Mouse (Mus musculus) lung, postnatal 0 days (tissue): ENCODE measurements around the gene Otub1. TPM values are rescaled to one million over a fixed set of nuclear protein-coding genes. Genes with fewer than 3 reads are reported as not detected.
A peak's percentile ranks its signal among the peaks of the same experiment; 100 is the strongest.

Source experiments
- ATAC-seq: fragments of 200-750 bp; cut with Nextera tagmentation; 2 replicates; pipeline ENCODE4 v1.8.0; 2017; ENCODE audit warnings: moderate library complexity
- DNase-seq: peaks from one replicate; pipeline ENCODE4 v3.0.0-alpha.2; 2016; ENCODE audit warnings: low spot score
- H3K27ac ChIP-seq: fragments of 300-500 bp; sonication (generic); 2 replicates; pipeline ENCODE4 v1.5.1; 2014; ENCODE audit warnings: antibody characterized with exemption, mild to moderate bottlenecking, low read length, mixed read lengths
- H3K27me3 ChIP-seq: fragments of 300-500 bp; sonication (generic); replicated peaks from 2 replicates; pipeline ENCODE4 v1.6.1; 2014; ENCODE audit warnings: low read length, mixed read lengths; ENCODE audit not compliant: insufficient read depth
- H3K36me3 ChIP-seq: fragments of 300-500 bp; sonication (generic); 2 replicates; pipeline ENCODE4 v1.6.1; 2014; ENCODE audit warnings: low read length, mixed read lengths; ENCODE audit not compliant: insufficient read depth
- H3K4me1 ChIP-seq: fragments of 300-500 bp; sonication (generic); 2 replicates; pipeline ENCODE4 v1.6.1; 2014; ENCODE audit warnings: antibody characterized with exemption, low read depth, low read length, mixed read lengths; ENCODE audit not compliant: insufficient read depth
- H3K4me2 ChIP-seq: fragments of 300-500 bp; sonication (generic); replicated peaks from 2 replicates; pipeline ENCODE4 v1.6.1; 2014; ENCODE audit warnings: low read depth, mild to moderate bottlenecking, low read length, moderate library complexity, mixed read lengths
- H3K4me3 ChIP-seq: fragments of 300-500 bp; sonication (generic); 2 replicates; pipeline ENCODE4 v1.5.1; 2014; ENCODE audit warnings: low read depth, low read length
- H3K9ac ChIP-seq: fragments of 300-500 bp; sonication (generic); replicated peaks from 2 replicates; pipeline ENCODE4 v1.6.1; 2014; ENCODE audit warnings: low read depth, mild to moderate bottlenecking
- H3K9me3 ChIP-seq: fragments of 300-500 bp; sonication (generic); 2 replicates; pipeline ENCODE4 v1.6.1; 2016; ENCODE audit warnings: low read length, mixed read lengths
- CTCF ChIP-seq: IDR thresholded peaks from 2 replicates; pipeline ENCODE4 v1.5.1; 2016; ENCODE audit warnings: antibody characterized with exemption, mild to moderate bottlenecking
- EP300 ChIP-seq: IDR thresholded peaks from 2 replicates; pipeline ENCODE4 v1.6.1; 2016; ENCODE audit warnings: antibody characterized with exemption, mild to moderate bottlenecking, control low read depth
- WGBS: fragments of 180-500 bp; shearing (Covaris S2); extraction: QIAGEN DNeasy Blood & Tissue Kit; methylation state at CpG from one replicate; pipeline ENCODE4 v1.1.7; 2014; 5-methylcytosine and 5-hydroxymethylcytosine counted together
- polyA plus RNA-seq: library from polyadenylated mRNA; unstranded; fragments of >200 nt; fragmentation: Nextera tagmentation; extraction: Ambion mirVana; gene quantifications from 2 replicates; pipeline ENCODE4 v1.2.1, GENCODE M21; 2015

The Otub1 gene
- polyA plus RNA-seq, 1 experiment from 2014 or later: 119 TPM

DNA sequence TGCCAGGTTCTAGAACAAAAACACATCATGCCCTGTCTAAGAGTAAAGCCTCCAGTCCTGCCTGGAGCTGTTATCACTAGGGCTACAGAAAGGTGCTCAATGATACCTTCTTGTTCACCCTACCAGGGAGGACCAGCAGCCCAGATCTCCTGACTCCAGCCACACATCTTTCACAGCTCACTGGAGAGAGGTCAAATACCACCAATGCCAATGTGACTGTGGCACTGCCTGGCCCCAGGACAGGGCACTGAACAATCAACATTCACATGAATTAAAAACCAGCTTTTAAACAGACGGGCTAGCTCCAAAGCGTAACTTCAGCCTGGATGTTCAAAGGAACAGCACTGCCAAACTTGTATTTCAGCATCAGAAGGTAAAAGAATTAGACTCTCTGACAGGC, 29.9 kb upstream of the Otub1 start:
- Histone ChIP-seq H3K4me3 (no peak overlapping the region), H3K36me3 (peaks cover 6% of the 10 kb centered on the region; the same call in 1 of the 2 replicates), H3K4me2 (no peak overlapping the region), H3K27ac (no peak overlapping the region), H3K4me1 (no peaks in the 10 kb centered on the region), H3K9ac (no peak overlapping the region), H3K9me3 (no peaks in the 10 kb centered on the region), H3K27me3 (no peaks in the 10 kb centered on the region)
- DNase-seq (no peak), ATAC-seq (no peak)
- 93% methylated on average over 2 of the region's 2 CpGs for WGBS
- no peak for TF ChIP-seq CTCF
- no peak for TF ChIP-seq EP300

DNA sequence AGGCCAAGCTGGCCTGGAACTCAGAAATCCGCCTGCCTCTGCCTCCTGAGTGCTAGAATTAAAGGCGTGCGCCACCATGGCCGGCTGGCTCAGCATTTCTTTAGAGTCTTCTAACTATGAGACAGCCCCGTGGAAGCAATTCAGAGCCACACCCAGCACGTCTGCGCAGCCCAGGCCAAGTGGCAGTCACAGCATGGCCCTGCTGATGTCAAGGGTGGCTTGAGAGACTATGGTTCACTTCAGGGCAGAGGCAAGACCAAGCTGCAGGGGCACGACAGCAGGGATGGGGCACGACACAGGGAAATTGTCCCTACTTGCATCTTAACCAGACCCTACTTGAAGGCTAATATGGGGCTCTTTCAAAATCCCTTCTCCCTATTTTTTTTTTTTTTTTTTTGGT, 29.3 kb upstream of the Otub1 start:
- no peaks in the 10 kb centered on the region for H3K27me3 ChIP-seq
- no peaks in the 10 kb centered on the region for H3K4me1 ChIP-seq
- WGBS: 88% methylated on average over 9 of the region's 9 CpGs
- no peak overlapping the region for H3K4me2 ChIP-seq
- TF ChIP-seq CTCF: no peak
- TF ChIP-seq EP300: no peak
- no peaks in the 10 kb centered on the region for H3K9me3 ChIP-seq
- no peak overlapping the region for H3K9ac ChIP-seq
- no peak overlapping the region for H3K27ac ChIP-seq
- DNase-seq (no peak), ATAC-seq (no peak)
- H3K36me3 ChIP-seq: peaks cover 7% of the 10 kb centered on the region; the same call in 1 of the 2 replicates
- H3K4me3 ChIP-seq: no peak overlapping the region

DNA sequence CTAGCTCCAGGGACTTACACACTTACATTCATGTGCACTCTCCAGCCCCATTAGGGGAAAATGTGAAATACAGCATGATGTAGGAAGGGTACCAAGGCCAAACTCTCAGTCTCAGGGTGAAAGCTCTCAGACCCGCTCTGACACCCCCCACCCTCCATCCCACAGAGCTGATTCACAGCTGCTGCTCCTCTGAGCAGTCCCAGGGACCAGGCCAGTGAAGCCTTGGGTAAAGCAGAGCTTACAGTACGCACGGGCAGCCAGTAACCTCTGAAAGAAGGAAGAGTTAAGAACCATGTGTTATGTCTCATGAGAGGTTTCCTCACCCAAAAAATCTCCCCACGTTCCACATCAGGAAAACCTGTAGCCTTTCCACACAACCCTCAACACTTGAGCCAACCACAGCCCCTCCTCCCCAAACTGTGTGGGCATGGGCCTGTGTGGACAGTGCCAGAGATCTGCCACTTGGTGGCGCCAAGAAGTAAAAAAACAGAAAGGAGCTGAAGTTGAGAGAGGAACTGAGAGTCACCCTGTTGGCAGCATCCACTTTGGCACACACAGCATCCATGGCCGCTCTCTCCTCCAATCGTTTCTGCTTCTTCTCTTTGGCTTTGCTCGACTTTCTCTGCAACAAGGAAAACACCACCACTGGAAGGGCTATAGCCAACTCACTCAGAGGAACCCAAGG, 28.6 kb upstream of the Otub1 start:
- peak; percentile 92 for DNase-seq
- 48% methylated on average over 8 of the region's 8 CpGs for WGBS

DNA sequence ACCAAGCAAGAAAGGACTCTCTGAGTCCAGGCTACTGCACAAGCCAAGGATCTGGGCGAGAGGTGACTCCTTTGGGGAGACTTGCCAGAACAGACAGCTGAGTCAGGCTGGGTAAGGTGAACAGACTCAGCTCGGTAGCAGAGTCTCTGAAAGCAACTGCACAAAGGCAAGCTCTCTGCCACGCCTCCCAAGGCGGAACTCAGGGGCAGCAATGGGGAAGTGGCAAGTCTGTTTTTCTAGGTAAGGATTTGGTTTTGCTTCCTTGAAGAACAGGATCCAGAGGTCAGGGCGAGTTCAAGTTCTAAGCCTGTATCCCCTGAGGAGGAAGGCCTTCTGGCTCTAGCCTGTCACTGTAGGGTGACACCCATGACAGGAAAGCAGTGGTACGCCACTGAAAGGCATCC, 20.4 kb upstream of the Otub1 start:
- no peak overlapping the region for H3K4me2 ChIP-seq
- no peak overlapping the region for H3K9ac ChIP-seq
- WGBS: 82% methylated on average over 6 of the region's 6 CpGs
- H3K4me1 ChIP-seq: no peaks in the 10 kb centered on the region
- peaks cover 17% of the 10 kb centered on the region; the same call in 1 of the 2 replicates for H3K36me3 ChIP-seq
- H3K9me3 ChIP-seq: no peaks in the 10 kb centered on the region
- no peak overlapping the region for H3K4me3 ChIP-seq
- TF ChIP-seq CTCF: no peak
- no peak for TF ChIP-seq EP300
- no peak overlapping the region for H3K27ac ChIP-seq
- no peaks in the 10 kb centered on the region for H3K27me3 ChIP-seq
- ATAC-seq (peak; percentile 40), DNase-seq (peak; percentile 39)

More for the DNA sequence above, 28.6 kb upstream of the Otub1 start:
- no peaks in the 10 kb centered on the region for H3K4me1 ChIP-seq
- no peaks in the 10 kb centered on the region for H3K27me3 ChIP-seq
- no peak overlapping the region for H3K27ac ChIP-seq
- H3K9me3 ChIP-seq: no peaks in the 10 kb centered on the region
- no peak overlapping the region for H3K4me2 ChIP-seq
- TF ChIP-seq EP300 (no peak), CTCF (peak; percentile 92)
- H3K36me3 ChIP-seq: peaks cover 12% of the 10 kb centered on the region; the same call in 1 of the 2 replicates
- no peak overlapping the region for H3K4me3 ChIP-seq
- H3K9ac ChIP-seq: no peak overlapping the region
- ATAC-seq: peak; percentile 96

DNA sequence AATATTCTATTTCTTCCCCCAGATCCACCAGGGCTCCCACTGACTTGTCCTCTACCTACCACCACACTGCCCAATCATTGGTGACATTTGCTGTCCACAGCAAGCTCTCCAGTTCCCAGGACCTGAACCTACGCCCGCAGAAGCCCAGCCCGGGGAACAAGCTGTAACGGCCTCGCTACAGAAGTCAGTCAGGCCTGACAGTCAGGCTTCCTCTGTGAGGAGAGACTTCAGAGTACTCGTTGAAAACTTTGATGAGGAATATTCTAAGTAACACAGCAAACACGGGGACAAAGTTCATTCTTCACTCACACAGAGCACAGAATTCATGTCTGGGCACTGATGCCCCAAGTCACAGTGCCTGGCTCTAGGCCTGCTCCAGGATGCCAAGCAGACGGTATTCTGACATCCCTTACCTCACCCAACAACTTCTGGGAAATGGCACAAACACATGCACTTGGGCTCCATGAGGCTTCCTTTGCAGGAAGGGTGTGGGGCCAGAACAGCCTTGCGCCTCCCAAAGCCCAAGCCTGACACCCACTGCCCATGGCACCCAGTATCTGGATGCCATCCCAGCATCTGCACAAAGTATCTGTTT, 19.1 kb upstream of the Otub1 start:
- TF ChIP-seq CTCF (no peak), EP300 (no peak)
- 81% methylated on average over 9 of the region's 9 CpGs for WGBS
- H3K4me1 ChIP-seq: no peaks in the 10 kb centered on the region
- no peak for DNase-seq
- no peaks in the 10 kb centered on the region for H3K9me3 ChIP-seq
- H3K9ac ChIP-seq: no peak overlapping the region
- H3K4me3 ChIP-seq: no peak overlapping the region
- ATAC-seq: no peak
- no peaks in the 10 kb centered on the region for H3K27me3 ChIP-seq
- H3K27ac ChIP-seq: no peak overlapping the region
- H3K36me3 ChIP-seq: peaks cover 11% of the 10 kb centered on the region; the same call in 1 of the 2 replicates
- H3K4me2 ChIP-seq: no peak overlapping the region

DNA sequence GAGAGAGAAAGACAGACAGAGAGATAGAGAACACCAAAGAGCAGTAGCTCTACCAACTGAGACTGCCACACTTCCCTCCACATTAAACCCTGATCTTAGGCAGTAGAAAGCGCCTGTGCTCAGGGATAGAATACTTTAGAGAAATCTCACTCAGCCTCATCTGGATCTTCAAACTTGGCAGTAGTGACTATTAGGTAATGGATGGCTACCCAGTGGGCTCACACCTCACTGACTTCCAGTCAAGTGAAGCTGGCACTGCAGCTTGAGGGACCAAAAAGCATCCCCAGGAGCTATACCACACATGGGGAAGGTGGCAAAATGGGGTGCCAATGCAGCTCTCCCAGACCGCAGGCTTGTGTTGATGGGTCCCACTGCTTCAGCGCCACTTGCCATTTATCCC, 18.1 kb upstream of the Otub1 start:
- no peak for TF ChIP-seq CTCF
- no peak for TF ChIP-seq EP300
- no peak for ATAC-seq

More for the DNA sequence above, 18.1 kb upstream of the Otub1 start:
- WGBS: 88% methylated on average over 3 of the region's 3 CpGs
- Histone ChIP-seq H3K4me1 (no peaks in the 10 kb centered on the region), H3K9ac (no peak overlapping the region), H3K9me3 (no peaks in the 10 kb centered on the region), H3K4me3 (no peak overlapping the region), H3K27me3 (no peaks in the 10 kb centered on the region), H3K27ac (no peak overlapping the region), H3K4me2 (no peak overlapping the region), H3K36me3 (peaks cover 6% of the 10 kb centered on the region; the same call in 1 of the 2 replicates)
- no peak for DNase-seq
